Mouse (Mus musculus): Measurements from ENCODE around the gene Cep250.

The Cep250 gene

DNA sequence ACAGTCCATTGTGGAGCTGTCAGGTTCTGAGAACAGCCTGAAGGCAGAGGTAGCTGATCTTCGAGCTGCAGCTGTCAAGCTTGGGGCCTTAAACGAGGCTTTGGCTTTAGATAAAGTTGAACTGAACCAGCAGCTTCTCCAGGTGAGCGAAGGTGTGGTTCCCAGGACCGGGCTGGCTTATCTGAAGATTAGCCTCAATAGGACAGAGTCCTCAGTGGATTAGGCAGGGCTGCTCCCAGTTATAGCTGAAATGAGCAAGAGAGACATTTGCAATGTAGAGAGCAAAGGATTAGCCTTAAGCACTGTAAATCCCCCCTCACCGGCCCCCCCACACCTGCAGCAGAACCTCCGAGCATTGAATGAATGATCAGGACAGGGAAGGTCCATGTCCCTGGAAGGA, 17.1 kb downstream of the Cep250 start:
- no peak for DNase-seq

DNA sequence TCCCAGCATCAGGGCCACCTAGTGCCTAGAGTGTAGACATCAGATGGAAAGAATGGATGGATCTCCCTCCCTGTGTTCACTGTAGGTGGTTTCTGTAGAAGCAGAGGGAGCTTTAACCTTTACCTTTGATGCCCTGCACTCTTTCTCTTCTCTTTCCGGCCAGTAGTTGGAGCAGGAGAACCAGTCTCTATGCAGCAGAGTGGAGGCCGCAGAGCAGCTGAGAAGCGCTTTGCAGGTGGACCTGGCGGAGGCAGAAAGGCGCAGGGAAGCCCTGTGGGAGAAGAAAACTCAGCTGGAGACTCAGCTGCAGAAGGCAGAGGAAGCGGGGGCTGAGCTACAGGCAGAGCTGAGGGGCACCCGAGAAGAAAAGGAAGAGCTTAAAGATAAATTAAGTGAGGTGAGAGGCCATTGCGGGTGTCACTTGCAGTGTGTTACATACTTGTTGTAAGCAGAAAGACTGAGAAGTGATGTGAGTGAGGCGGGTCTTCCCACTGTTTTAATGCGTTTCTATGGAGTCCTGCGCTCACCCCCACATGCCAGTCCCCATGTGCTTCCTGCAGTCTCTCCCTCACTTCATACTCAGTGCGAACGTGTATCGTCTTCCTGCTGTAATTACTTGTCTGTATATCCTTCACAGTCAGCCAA, 18.0 kb downstream of the Cep250 start:
- DNase-seq, result no peak

DNA sequence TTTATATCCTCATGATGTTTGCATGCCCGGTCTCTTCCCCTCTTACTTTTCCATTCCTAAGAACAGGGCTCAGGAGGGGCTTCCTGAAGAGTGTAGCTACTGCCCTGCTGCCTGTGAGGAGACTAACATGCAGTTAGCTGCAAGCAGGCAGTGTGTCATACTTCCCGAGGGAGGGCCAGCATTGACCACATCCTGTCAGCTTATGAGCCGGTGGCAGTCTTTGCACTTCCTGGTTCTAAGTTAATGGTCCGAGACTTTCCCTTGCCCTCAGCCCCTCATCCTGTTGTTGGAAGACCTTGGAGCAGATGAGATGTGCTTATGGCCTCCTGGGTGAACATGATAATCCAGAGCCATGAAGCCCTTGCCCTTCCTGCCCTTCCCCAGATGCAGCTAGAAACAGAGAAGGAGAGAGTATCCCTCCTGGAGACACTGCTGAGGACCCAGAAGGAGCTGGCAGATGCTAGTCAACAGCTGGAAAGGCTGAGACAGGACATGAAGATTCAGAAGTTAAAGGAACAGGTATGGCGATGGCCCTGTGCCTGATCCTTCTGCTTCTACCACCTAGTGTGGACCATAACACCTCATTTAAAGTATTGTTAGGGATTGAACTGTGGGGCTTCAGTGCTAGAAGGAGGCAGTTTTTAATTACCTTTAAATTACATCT, 23.2 kb downstream of the Cep250 start:
- no peak for DNase-seq

GRCm38 (mm10) chr2:155985776-155986175, 29.5 kb downstream of the Cep250 start:
- DNase-seq, result no peak

DNA sequence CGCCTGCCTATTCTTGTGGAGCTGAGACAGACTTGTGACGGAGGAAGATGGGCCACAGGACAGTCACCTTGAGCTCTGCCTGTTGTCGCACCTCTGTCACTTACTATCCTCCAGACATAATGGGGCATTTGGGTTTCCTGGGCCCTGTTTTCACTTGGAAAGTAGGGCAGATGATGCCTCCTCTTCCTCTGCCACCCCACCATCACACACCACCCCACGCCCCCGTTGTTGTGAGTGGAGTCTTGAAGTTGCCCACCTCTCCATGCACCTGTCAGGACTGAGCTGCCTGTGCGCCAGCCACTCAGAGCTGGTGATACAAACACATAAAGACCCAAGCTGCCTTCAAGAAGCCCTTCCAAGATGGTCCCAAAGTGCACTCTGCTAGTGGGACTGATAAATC, 30.9 kb downstream of the Cep250 start:
- DNase-seq, result no peak

GRCm38 (mm10) chr2:155989085-155989484, 32.8 kb downstream of the Cep250 start:
- peak; percentile 67 for DNase-seq

DNA sequence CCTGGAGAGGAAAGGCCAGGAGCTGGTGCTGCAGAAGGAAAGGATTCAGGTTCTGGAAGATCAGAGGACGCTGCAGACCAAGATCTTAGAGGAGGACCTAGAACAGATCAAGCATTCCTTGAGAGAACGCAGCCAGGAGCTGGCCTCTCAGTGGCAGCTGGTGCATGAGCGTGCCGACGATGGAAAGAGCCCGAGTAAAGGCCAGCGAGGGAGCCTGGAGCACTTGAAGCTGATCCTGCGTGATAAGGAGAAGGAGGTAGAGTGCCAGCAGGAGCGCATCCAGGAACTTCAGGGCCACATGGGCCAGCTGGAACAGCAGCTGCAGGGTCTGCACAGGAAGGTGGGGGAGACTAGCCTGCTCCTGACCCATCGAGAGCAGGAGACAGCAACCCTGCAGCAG, 34.9 kb downstream of the Cep250 start:
- DNase-seq, result peak; percentile 34

GRCm38 (mm10) chr2:155991863-155992321, 35.6 kb downstream of the Cep250 start:
- peak; percentile 95 for DNase-seq

GRCm38 (mm10) chr2:156005393-156005792, 49.1 kb downstream of the Cep250 start:
- no peak for DNase-seq

DNA sequence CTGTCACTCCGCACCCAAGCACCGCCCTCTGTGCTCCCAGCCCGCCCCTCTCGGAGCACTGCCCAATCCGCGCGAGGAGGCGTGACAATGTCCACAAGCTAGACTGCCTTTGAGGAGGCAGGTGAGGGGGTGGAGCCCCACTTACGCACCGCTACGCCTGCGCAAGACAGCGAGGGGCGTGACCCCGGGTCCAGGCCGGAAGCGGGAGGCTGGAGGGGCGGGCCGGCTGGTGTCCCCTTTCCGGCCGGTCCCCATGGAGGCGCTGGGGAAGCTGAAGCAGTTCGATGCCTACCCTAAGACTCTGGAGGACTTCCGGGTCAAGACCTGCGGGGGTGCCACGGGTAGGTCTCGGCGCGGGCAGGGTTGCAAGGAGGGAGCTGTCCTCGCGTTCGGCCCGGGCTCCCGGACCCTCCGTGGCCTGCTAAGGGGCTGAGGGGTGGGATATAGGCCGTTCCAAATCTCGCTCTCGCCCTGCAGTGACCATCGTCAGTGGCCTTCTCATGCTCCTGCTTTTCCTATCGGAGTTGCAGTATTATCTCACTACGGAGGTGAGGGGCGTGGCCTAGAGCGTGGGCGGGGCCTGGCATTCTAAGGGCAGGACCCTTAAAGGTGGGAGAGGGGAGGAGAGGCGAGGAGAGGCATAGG, 51.8 kb downstream of the Cep250 start, which contains the start of the genes 6430550D23Rik and Ergic3:
Gene 6430550D23Rik, minus strand, starts transcription at position 90 of the 645 bp plus-strand sequence.
Gene Ergic3, plus strand, starts transcription at position 158 of the 645 bp plus-strand sequence.
- DNase-seq, result peak; percentile 98

DNA sequence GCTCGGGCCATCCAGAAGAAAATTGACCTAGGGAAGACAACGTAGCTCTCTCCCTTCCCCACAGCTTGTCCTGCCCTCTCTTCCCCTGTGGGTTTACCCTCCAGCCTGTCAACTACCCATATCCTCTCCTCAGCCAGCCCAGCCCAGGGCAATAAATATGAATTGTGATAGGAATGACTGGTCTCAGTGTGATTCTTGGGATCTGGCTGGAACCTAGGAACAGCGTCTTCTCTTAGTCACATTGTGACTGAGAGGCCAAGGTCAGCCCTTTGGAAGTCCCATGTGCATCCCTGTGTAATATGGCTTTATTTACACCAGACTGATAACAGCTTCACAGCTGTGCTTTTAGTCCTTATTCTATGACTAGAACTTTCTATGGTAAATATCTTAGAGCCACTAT, 61.8 kb downstream of the Cep250 start:
- no peak for DNase-seq

GRCm38 (mm10) chr2:156021219-156021618, 65.0 kb downstream of the Cep250 start:
- no peak for DNase-seq

- DNase-seq, result no peak
Measured at GRCm38 (mm10) chr2:156021765-156022164, 65.5 kb downstream of the Cep250 start.

DNA sequence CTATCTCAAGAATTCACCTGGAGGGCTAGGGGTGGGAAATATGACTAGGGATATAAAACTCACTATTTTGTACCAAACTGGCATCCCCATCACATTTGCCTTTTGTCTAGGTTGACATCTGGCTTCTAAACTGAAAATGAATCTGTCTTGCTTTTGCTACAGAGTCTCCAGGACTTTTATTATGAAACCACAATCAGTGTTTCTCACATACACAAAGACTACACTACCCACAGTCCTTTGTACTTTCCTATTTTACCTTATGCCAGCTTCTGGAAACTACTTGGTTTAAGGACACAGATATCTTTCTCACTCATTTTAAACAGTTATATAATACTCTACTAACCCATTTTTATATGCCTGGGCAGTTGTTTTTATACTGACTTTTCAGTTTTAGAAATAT, 69.2 kb downstream of the Cep250 start:
- DNase-seq, result no peak

DNA sequence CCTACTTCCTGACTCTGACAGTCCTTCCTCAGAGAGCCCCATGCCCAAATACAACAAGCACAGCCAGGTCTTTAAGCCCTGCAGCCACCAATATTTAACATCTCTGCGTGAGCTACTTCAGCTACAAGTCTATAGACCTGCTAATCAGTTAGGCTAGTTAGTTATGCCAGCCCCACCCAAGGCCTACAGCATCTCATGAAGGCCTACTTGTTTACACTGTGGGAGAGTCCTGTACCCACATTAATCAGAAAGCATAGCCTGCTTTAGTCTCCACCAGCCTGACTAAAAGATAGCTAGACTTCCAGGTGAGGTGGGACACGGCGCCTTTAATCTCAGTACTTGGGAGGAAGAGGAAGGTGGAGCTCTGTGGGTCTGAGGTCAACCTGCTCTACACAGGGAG, 83.1 kb downstream of the Cep250 start:
- DNase-seq, result no peak

- DNase-seq, result no peak
Measured at GRCm38 (mm10) chr2:156042903-156043302, 86.6 kb downstream of the Cep250 start.

- no peak for DNase-seq
Measured at GRCm38 (mm10) chr2:156047929-156048328, 91.7 kb downstream of the Cep250 start.

Data from cerebellum, adult 11 months (tissue).